Mouse (Mus musculus) skeletal muscle tissue, adult 2 months (tissue): ENCODE measurements at regions not wholly inside any gene's neighbourhood (a gene's known extent, or its start where the extent isn't known, plus 50 kb on each side); places are given as distances from the start of the nearest gene placed in this dataset.
"Not testable (repeated sequence)": the region's sequence is repeated elsewhere in the genome, so short reads cannot be mapped to it uniquely, and the experiment has no call there.

Source experiments
- DNase-seq: peaks from one replicate; pipeline ENCODE4 v3.0.0-alpha.2; 2012; ENCODE audit warnings: low read depth, low spot score

- DNase-seq = no peak
Observed at GRCm38 (mm10) chr11:20390622-20391021, 58.1 kb upstream of the Slc1a4 start.

GRCm38 (mm10) chr11:20393302-20393701 is 60.8 kb upstream of the Slc1a4 start:
- not testable (repeated sequence) for DNase-seq

DNA sequence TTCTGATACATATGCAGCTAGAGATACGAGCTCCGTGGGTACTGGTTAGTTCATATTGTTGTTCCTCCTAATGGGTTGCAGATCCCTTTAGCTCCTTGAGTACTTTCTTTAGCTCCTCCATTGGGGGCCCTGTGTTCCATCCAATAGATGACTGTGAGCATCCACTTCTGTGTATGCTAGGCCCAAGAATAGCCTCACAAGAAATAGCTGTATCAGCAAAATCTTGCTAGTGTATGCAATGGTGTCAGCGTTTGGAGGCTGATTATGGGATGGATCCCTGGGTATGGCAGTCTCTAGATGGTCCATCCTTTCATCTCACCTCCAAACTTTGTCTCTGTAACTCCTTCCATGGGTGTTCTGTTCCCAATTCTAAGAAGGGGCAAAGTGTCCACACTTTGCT is 61.3 kb upstream of the Slc1a4 start:
- DNase-seq = not testable (repeated sequence)

DNA sequence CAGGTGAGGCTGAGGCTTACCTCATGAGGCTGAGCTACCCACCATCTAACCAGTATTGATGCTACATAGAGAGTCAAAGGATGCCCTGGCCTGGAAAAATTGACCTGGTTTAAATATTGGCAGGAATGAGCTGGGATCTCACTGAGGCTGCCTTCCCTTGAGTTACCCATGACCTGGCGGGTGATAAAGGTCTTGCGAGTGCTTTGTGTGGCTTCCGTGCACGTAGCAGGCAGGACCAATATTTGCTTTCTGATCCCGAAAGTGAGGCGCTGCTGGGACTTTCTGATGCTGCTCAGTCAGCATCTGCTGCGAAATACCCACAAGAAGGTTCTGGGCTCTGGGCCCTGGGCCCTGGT is 63.3 kb upstream of the Slc1a4 start:
- no peak for DNase-seq

DNA sequence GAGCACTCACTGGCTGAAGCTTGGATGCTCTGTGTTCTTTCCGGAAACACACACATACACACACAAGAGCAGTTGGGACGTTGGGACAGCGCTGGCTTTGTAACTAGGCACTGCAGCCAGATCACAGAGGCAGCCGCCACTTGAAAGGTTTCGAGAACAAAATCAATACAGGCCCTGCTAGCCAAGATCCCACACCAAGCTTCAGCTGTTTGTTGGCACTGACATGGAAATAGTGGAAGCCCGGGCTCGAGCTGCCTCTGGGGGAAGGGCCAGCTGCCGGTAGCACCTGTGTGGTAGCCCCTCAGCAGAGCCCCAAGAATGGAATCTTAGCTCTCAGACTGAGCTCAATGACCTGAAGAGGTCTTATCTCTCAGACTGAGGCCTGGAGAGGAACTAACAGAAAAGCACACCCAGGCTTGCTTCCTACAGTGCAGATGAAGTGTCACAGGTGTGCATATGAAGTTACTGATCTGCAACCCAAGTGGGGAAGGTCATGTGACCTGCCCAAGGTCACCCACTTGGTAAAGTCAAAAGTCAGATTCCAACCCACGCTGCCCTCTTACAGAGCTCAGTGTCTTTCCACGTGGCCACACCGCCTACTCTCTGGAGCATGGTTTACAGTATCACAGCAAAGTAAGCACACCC is 63.8 kb upstream of the Slc1a4 start:
- no peak for DNase-seq

DNA sequence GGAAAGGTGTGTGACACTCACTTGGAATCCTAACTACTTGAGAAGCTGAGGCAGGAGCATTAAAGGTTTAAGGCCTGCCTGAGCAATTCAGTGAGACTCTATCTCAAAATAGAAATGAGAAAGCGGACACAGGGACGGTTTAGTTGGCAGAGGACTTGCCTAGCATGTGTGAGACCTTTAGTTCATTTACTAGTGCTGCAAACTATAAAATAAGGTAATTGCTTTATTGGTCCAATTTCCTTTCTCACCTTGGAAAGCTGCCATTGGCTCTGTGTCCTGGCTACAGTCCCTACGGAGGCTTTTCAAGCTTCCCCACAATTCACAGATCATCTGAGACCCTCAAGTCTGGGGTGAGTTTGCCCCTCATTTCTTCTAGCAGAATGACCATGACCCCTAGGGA is 64.4 kb upstream of the Slc1a4 start:
- DNase-seq = no peak

DNA sequence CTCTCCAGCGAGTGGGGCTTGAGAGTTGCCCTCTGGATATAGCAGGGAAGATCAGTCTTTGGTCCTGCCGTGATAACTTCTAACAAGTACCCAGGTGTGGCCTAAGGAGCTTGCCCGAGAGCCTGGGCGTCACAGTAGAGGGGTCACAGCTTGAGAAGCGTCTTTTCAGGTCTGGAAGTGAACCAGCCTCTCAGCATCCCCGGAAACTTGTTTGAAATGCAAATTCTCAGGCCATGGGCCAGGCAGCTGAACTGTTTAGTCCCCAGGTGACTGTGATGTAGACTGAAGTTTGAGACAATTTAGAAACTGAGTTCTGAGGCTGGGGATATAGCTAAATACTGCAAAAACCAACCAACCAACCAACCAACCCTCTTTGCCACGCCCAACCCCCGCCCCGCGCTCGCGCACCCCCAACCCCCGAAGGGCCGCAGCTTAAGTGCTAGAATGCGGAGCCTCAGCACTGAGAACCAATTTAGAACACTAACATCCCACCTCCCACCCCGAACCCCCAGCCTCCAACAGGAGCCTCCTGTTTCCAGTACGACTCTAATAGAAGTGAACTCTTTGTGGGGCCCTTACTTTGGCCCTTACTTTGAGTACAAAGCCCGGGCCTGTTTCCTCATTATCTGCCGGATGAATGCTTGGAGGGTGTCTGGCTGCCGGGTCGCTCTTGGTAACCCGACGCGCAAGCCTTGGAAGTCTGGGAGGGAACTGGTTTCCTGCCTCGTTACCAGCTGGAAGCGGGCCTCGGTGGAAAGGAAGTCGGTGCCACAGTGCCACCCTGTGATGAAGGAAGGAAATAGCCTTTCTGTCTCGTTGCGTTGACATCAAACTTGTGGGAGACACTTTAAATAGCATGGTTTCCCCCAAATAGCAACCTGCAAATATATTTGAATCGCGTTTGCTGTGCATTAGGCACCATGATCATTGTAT is 68.1 kb upstream of the Slc1a4 start:
- peak; percentile 51 for DNase-seq

DNA sequence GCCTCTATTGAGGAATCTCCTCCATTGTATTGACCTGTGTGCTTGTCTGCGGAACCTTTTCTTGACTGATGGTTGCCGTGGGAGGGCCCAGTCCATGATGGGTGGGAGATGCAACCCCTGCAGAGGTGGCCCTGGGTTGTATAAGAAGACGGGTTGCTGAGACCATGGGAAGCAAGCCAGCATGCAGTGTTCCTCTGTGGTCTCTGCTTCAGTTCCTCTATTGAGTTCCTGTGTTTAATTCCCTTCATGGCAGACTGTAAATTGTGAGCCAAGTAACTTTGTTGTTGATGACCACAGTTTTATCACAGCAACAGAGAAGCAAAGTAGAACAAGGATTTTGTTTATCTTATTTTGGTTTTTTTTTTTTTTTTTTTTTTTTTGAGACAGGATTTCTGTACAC is 70.9 kb upstream of the Slc1a4 start:
- no peak for DNase-seq

DNA sequence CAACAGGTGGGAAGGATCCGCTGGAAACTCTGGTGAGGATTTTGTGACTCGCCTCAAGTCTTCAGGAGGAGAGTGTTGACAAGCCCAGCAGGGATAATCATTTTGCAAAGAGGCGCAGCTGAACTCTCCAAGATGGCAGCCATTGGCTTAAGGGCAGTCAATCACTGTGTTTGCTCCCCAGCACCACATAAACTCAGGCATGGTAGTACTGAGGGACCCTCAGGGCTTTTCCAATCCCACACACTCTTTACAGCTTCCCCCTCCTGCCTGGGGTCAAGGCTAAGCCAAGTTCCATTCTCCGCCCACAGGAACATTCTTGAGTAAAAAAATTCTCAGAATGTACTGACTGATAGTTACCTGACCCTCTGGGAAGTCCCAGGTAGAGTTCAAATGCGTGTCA is 72.0 kb upstream of the Slc1a4 start:
- DNase-seq = no peak

DNA sequence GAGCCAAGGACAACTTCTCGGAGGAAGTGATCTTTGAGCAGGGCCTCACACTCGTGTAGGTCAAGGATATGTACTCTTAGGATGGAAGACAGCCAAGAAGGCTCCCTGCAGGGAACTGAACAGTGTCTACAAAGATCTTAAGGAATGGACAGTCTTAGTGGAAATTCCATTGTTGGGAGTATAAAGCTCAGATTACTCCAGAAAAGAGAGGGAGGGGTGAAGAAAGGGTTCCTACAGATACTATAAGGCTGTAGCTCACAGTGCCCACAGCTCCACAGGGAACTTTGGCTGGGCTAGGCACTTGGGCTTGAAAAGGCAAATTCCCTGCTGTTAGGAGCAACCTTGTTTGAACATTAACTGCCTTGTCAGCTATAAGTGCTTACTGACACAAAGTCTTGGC is 85.6 kb upstream of the Slc1a4 start:
- DNase-seq = no peak

DNA sequence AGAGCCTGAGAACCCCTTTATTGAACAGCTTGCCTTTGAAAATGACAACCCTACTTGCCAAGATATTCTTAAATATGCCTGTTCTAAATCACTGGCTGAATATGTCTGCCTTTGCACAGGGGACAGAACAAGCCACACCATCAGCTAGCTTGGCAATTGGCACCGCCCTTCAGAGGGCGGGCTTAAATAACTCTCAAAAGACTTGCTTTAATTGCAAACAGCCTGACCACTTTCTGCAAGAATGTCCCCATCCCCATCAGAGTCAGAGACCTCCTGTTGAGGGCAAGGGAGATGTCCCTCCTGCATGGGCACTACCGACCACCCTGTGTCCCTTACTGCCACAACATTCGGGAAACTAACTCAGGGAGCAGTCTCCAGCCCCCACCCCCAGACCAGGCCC is 88.4 kb upstream of the Slc1a4 start:
- DNase-seq = no peak

DNA sequence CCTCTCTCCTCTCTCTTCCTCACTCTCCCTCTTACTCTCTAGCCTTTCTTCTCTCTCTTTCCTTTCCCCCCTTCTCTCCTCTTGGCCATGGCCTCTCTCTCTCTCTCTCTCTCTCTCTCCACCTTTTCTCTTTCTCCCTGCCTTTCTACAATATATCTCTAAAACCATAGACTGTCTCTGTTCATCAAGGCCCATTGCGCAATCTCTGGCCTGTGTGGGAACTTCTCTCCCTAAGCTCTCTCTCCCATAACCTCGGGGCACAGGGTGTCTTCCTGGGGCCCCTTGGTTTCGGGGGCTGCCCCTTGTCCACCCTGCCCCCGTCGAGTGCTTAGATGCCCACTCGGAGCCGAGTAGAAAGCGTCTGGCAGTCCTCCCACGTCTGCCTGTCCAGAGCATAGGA is 103.5 kb upstream of the Slc1a4 start:
- DNase-seq = no peak

DNA sequence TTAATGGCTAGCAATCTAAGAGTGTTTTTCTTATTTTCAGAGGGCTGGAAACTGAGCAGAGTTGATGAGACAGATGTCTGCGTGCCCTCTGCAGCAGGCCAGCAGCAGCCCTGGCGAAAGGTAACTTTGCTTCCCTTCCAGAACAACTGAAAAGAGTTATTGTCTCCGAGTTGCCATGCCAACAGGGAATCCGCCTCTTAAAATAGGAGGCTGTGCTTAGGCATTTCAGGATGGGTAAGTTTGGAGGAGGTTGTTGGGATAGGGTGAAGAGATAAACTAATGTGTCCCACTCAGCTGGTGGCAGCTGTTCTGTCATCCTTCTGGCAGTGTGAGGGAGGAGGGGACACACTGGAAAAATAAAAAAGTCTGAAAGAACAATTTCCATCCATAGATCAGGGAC is 100.6 kb upstream of the Sertad2 start:
- no peak for DNase-seq

- no peak for DNase-seq
Observed at GRCm38 (mm10) chr11:20445061-20445902, 97.8 kb upstream of the Sertad2 start.

DNA sequence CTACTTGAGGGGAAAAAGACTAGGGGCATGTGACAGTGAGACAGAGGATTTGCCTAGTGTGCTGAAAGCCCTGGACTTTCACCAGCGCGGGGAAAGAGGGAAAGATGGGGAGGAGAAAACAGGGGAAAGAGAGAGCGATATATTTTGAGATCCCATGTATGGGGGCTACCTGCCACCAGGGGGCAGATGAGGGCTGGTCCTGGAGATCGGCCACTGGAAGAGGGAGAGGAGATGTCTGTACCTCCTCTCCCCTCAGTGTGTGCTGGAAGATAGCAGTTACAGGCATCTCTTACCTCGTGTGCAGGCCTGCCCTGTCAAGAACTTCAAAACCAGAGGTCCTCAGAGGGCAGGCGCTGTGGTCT is 97.2 kb upstream of the Sertad2 start:
- peak; percentile 39 for DNase-seq

- no peak for DNase-seq
Observed at GRCm38 (mm10) chr11:20452901-20453300, 90.2 kb upstream of the Sertad2 start.

DNA sequence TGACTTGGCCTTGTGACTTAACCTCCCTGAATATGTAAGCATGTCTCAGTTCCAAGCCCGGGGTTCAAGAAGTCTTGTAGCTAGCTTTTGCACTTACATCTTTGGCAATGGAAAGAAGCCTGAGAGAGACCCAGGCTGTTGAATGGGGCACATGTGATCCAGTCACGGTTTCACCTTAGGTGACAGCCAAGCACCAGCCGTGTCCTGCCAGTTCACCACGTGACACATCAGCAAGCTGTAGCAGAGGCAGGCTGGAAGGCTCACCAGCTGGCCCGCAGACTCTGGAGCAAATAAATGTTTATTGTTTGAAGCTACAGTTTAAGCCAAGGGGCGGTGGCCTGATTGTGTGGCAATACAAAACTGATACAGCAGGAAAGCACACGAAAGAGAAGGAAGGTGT is 89.3 kb upstream of the Sertad2 start:
- no peak for DNase-seq

- peak; percentile 56 for DNase-seq
Observed at GRCm38 (mm10) chr11:20455085-20455864, 87.8 kb upstream of the Sertad2 start.

DNA sequence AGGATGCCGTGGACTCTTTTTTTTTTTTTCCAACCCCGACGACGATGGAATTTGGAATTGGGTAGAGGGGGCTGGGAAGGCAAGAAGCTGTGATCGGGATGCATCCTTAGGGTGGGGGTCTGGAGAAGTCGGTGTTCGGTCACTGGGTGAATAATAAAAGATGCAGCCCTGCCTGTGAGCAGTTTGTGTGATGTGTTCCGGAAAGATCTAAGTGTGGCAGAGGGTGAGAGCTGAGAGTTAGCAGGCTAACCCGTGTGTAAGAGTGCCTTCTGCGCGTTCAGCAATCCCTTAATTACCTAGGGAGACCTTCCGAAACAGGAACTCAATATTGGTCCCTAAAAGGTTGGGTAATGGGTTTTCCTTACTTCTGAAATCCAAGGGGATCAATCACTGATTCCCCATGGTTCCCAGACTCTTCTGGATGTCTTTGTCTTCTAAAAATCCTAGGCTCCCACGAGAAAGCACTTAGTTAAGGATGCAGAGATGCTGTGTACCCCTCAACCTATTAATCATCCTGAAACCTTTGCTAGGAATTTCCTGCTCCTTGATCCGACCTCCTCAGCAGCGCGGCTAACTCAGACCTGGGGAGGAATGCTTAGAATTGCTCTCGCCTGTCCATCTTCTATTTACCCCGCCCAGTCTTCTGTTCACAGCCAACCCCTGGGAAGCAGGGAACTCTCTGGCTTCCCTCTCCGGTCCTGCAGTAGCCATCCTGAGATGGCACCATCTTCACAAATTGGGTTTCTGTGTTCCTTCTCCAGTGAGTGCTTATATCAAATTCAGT is 87.0 kb upstream of the Sertad2 start:
- DNase-seq = no peak

DNA sequence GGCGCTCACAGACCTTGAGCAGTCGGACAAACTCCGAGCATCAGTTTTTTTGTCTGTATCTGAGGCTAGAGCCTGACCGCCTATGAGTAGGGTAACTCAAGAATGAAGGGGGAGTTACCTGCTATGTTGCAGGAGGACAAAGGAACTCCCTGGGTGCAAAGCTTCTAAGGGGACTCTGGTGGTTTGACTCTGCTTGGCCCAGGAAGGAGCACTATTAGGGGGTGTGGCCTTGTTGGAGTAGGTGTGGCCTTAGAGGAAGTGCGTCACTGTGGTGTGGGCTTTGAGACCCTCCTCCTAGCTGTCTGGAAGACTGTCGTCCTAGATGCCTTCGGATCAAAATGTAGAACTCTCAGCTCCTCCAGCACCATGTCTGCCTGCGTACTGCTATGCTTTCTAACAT is 83.9 kb upstream of the Sertad2 start:
- no peak for DNase-seq

DNA sequence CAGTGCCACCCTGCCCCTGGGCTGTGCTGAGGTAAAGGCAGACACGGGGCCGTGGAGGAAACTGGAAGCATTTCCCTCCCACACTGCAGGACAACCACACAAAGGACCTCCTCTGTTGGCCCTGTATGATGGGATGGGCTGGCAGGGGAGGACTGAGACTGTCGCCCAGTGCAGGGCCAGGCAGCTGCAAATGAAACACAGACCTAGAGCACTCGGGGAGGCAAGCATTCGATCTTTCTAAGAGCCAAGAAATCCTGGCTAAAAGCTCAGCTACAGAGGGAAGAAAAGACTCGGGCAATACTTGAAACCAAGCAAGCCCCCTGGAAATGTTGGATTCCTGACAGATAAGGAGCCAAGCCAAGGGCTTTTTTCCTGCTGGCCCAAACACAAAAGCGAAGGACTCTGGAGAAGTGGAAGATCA is 82.5 kb upstream of the Sertad2 start:
- no peak for DNase-seq
